Mouse (Mus musculus): ENCODE measurements around the gene Lcn3. TPM values are rescaled to one million over a fixed set of nuclear protein-coding genes. Genes with fewer than 3 reads are reported as not detected.

The Lcn3 gene
- total and polyA plus RNA-seq, 2 experiments from 2014 or later, result not detected

- Histone ChIP-seq H3K9me3 (replicated peaks; ENCODE audit: control insufficient read depth, low read length) (0 out of 2 replicates have a peak, but pooled peaks cover 3% of the 10 kb centered on the region), H3K27ac (ENCODE audit: low read depth) (no peak overlapping the region), H3K4me3 (ENCODE audit: low read depth, low read length) (no peak overlapping the region), H3K27me3 (ENCODE audit: control insufficient read depth, insufficient read depth, low read length) (no peaks in the 10 kb centered on the region), H3K36me3 (replicated peaks; ENCODE audit: control insufficient read depth, insufficient read depth, low read length) (no peaks in the 10 kb centered on the region), H3K4me1 (ENCODE audit: control insufficient read depth, insufficient read depth) (no peaks in the 10 kb centered on the region), H3K4me2 (ENCODE audit: low read depth, low read length) (no peak overlapping the region), H3K9ac (replicated peaks; ENCODE audit: low read depth, low read length) (no peak overlapping the region)
- ATAC-seq (ENCODE audit: insufficient read depth, low read depth) (no peak), DNase-seq (ENCODE audit: low spot score) (no peak)
- TF ChIP-seq CTCF (IDR thresholded peaks at IDR 0.05; ENCODE audit: low read depth), result no peak
- TF ChIP-seq EP300 (IDR thresholded peaks at IDR 0.05; ENCODE audit: low read depth), result no peak
- WGBS, result 50% methylated on average over 4 of the region's 4 CpGs
Measured at GRCm38 (mm10) chr2:25758064-25758625, 7.2 kb upstream of the Lcn3 start.

GRCm38 (mm10) chr2:25767764-25768163 lies 2.4 kb downstream of the Lcn3 start:
- no peak for ATAC-seq (ENCODE audit: insufficient read depth, low read depth)
- 58% methylated on average over 4 of the region's 4 CpGs for WGBS
- no peak overlapping the region for H3K9ac ChIP-seq (replicated peaks; ENCODE audit: low read depth, low read length)
- H3K4me2 ChIP-seq (ENCODE audit: low read depth, low read length), result no peak overlapping the region
- H3K27me3 ChIP-seq (ENCODE audit: control insufficient read depth, insufficient read depth, low read length), result no peaks in the 10 kb centered on the region
- H3K9me3 ChIP-seq (replicated peaks; ENCODE audit: control insufficient read depth, low read length), result no peaks in the 10 kb centered on the region
- no peaks in the 10 kb centered on the region for H3K36me3 ChIP-seq (replicated peaks; ENCODE audit: control insufficient read depth, insufficient read depth, low read length)
- H3K27ac ChIP-seq (ENCODE audit: low read depth), result no peak overlapping the region
- no peaks in the 10 kb centered on the region for H3K4me1 ChIP-seq (ENCODE audit: control insufficient read depth, insufficient read depth)
- DNase-seq (ENCODE audit: low spot score), result no peak
- TF ChIP-seq EP300 (IDR thresholded peaks at IDR 0.05; ENCODE audit: low read depth) (no peak), CTCF (IDR thresholded peaks at IDR 0.05; ENCODE audit: low read depth) (no peak)
- no peak overlapping the region for H3K4me3 ChIP-seq (ENCODE audit: low read depth, low read length)

- Histone ChIP-seq H3K9ac (replicated peaks; ENCODE audit: low read depth, low read length) (no peak overlapping the region), H3K9me3 (replicated peaks; ENCODE audit: control insufficient read depth, low read length) (no peaks in the 10 kb centered on the region), H3K36me3 (replicated peaks; ENCODE audit: control insufficient read depth, insufficient read depth, low read length) (no peaks in the 10 kb centered on the region), H3K4me1 (ENCODE audit: control insufficient read depth, insufficient read depth) (no peaks in the 10 kb centered on the region), H3K4me3 (ENCODE audit: low read depth, low read length) (no peak overlapping the region), H3K27me3 (ENCODE audit: control insufficient read depth, insufficient read depth, low read length) (no peaks in the 10 kb centered on the region), H3K4me2 (ENCODE audit: low read depth, low read length) (no peak overlapping the region), H3K27ac (ENCODE audit: low read depth) (no peak overlapping the region)
- DNase-seq (ENCODE audit: low spot score) (no peak), ATAC-seq (ENCODE audit: insufficient read depth, low read depth) (no peak)
- WGBS, result 69% methylated on average over 2 of the region's 2 CpGs
- TF ChIP-seq CTCF (IDR thresholded peaks at IDR 0.05; ENCODE audit: low read depth) (no peak), EP300 (IDR thresholded peaks at IDR 0.05; ENCODE audit: low read depth) (no peak)
Measured at GRCm38 (mm10) chr2:25773507-25773906, 8.1 kb downstream of the Lcn3 start.

- no peak overlapping the region for H3K9ac ChIP-seq (replicated peaks; ENCODE audit: low read depth, low read length)
- H3K9me3 ChIP-seq (replicated peaks; ENCODE audit: control insufficient read depth, low read length), result no peaks in the 10 kb centered on the region
- no peak overlapping the region for H3K27ac ChIP-seq (ENCODE audit: low read depth)
- TF ChIP-seq EP300 (IDR thresholded peaks at IDR 0.05; ENCODE audit: low read depth) (no peak), CTCF (IDR thresholded peaks at IDR 0.05; ENCODE audit: low read depth) (no peak)
- no peaks in the 10 kb centered on the region for H3K36me3 ChIP-seq (replicated peaks; ENCODE audit: control insufficient read depth, insufficient read depth, low read length)
- ATAC-seq (ENCODE audit: insufficient read depth, low read depth) (no peak), DNase-seq (ENCODE audit: low spot score) (no peak)
- H3K4me2 ChIP-seq (ENCODE audit: low read depth, low read length), result no peak overlapping the region
- H3K4me3 ChIP-seq (ENCODE audit: low read depth, low read length), result no peak overlapping the region
- H3K27me3 ChIP-seq (ENCODE audit: control insufficient read depth, insufficient read depth, low read length), result no peaks in the 10 kb centered on the region
- 64% methylated on average over 2 of the region's 2 CpGs for WGBS
- no peaks in the 10 kb centered on the region for H3K4me1 ChIP-seq (ENCODE audit: control insufficient read depth, insufficient read depth)
Measured at GRCm38 (mm10) chr2:25774640-25775039, 9.3 kb downstream of the Lcn3 start.

- 69% methylated on average over 3 of the region's 3 CpGs for WGBS
- Histone ChIP-seq H3K9ac (replicated peaks; ENCODE audit: low read depth, low read length) (no peak overlapping the region), H3K36me3 (replicated peaks; ENCODE audit: control insufficient read depth, insufficient read depth, low read length) (no peaks in the 10 kb centered on the region), H3K27me3 (ENCODE audit: control insufficient read depth, insufficient read depth, low read length) (no peaks in the 10 kb centered on the region), H3K4me3 (ENCODE audit: low read depth, low read length) (no peak overlapping the region), H3K27ac (ENCODE audit: low read depth) (no peak overlapping the region), H3K4me1 (ENCODE audit: control insufficient read depth, insufficient read depth) (no peaks in the 10 kb centered on the region), H3K9me3 (replicated peaks; ENCODE audit: control insufficient read depth, low read length) (no peaks in the 10 kb centered on the region), H3K4me2 (ENCODE audit: low read depth, low read length) (no peak overlapping the region)
- no peak for ATAC-seq (ENCODE audit: insufficient read depth, low read depth)
- TF ChIP-seq EP300 (IDR thresholded peaks at IDR 0.05; ENCODE audit: low read depth) (no peak), CTCF (IDR thresholded peaks at IDR 0.05; ENCODE audit: low read depth) (no peak)
- no peak for DNase-seq (ENCODE audit: low spot score)
Measured at GRCm38 (mm10) chr2:25775991-25776390, 10.6 kb downstream of the Lcn3 start.

GRCm38 (mm10) chr2:25776717-25777116 lies 11.3 kb downstream of the Lcn3 start, which contains the start of gene Lcn11:
Gene Lcn11, plus strand, starts transcription at chr2:25777017.
- no peaks in the 10 kb centered on the region for H3K4me1 ChIP-seq (ENCODE audit: control insufficient read depth, insufficient read depth)
- no peaks in the 10 kb centered on the region for H3K9me3 ChIP-seq (replicated peaks; ENCODE audit: control insufficient read depth, low read length)
- H3K27me3 ChIP-seq (ENCODE audit: control insufficient read depth, insufficient read depth, low read length), result no peaks in the 10 kb centered on the region
- H3K4me2 ChIP-seq (ENCODE audit: low read depth, low read length), result no peak within 1 kb of the TSS
- WGBS, result 88% methylated on average over 1 of the region's 1 CpGs
- no peaks in the 10 kb centered on the region for H3K36me3 ChIP-seq (replicated peaks; ENCODE audit: control insufficient read depth, insufficient read depth, low read length)
- no peak for DNase-seq (ENCODE audit: low spot score)
- H3K4me3 ChIP-seq (ENCODE audit: low read depth, low read length), result no peak within 1 kb of the TSS
- no peak for ATAC-seq (ENCODE audit: insufficient read depth, low read depth)
- H3K9ac ChIP-seq (replicated peaks; ENCODE audit: low read depth, low read length), result no peak within 1 kb of the TSS
- TF ChIP-seq EP300 (IDR thresholded peaks at IDR 0.05; ENCODE audit: low read depth) (no peak), CTCF (IDR thresholded peaks at IDR 0.05; ENCODE audit: low read depth) (no peak)
- no peak within 1 kb of the TSS for H3K27ac ChIP-seq (ENCODE audit: low read depth)
